Mouse (Mus musculus): Measurements from ENCODE around the gene Cep104. TPM values are rescaled to one million over a fixed set of nuclear protein-coding genes. Genes with fewer than 3 reads are reported as not detected.

The Cep104 gene
- total RNA-seq, 2 experiments from 2014 or later: 15.7 to 15.9 TPM

DNA sequence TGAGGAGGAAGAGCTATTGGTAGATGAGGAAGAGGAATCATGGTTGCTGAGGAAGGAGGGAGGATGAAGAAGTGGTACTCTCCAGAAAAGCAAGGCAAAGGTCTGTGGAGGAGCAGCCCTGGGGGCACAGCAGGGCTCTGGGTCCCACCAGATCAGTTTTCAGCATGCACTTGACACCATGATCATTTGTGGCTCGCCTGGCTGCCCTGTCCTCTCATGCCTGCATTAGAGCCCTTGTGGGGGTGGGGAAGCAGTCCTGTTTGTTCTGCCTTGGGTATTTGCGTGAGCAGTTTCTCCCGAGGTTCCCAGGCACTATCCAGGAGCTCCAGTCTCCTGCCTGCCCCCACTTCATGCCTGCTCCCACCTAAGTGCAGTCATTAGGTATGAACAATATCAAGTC is 62.1 kb downstream of the Cep104 start:
- no peak for DNase-seq (ENCODE audit: low spot score in 2 of 2)

DNA sequence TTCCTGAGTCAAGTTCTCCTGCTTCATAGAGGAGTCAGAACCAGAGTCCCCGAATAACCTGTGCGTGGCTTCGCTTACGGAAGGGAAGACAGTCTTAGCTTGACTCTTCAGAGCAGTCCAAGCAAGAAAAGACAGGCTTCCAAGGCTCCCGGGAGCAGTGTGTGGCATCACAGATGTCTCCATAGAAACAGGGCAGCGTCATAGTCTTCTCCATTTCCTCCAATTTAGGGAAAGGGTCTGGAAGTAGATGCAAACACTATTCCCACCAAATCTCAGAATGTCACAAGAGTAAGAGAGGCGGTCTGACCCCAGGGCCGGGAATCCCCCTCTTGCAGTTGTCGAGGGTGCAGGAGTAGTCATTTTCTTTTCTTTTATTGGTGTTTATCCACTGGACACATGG is 67.6 kb downstream of the Cep104 start, which contains the start of gene Ccdc27:
Gene Ccdc27 (minus strand): TSS at position 101 of the 400 bp plus-strand sequence.
- no peak for DNase-seq (ENCODE audit: low spot score in 2 of 2)

GRCm38 (mm10) chr4:154045837-154046236 is 70.8 kb downstream of the Cep104 start:
- no peak for DNase-seq (ENCODE audit: low spot score in 2 of 2)

DNA sequence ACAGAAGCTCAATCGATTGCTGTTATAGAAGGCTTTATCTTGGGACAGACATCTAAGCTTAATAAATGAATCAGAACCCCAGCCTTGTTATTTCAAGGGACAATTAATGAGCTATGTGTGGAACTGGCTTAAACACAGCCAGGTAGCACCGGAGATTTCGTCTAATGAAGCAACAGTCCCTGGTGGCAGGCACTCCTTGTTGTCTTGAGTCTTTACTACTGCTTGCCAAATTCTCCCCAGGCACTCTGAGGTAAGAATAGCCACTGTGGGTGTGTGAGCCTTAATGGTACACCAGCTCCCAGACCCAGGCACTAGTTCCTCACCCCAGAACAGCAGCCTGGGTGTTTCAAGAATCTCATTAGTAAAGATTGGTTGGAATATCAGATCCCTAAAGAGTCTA is 76.4 kb downstream of the Cep104 start:
- DNase-seq (ENCODE audit: low spot score in 2 of 2): no peak

- DNase-seq (ENCODE audit: low spot score in 2 of 2): no peak
Measured at GRCm38 (mm10) chr4:154053065-154053464, 78.1 kb downstream of the Cep104 start.

- no peak for DNase-seq (ENCODE audit: low spot score in 2 of 2)
Measured at GRCm38 (mm10) chr4:154055482-154055881, 80.5 kb downstream of the Cep104 start.

- no peak for DNase-seq (ENCODE audit: low spot score in 2 of 2)
Measured at GRCm38 (mm10) chr4:154056046-154056445, 81.1 kb downstream of the Cep104 start.

DNA sequence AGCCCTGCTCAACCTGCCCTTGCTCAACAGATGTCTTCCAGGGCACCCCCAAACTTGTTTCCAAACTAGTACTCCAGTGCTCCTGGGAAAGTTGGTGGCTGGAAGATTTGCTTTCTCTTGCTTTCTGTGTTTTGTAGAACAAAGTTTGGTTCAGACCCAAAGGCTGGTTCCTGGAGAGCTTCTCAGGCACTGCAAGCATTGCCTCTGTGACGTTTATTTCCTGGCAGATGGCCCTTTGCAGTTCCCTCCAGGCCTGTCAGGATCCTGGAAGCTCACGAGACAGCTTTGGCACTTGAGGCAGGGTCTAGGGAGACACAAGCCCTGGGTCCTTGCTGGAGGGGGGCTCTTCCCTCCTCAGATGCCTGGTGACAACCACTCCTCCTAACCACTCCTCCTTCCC is 81.7 kb downstream of the Cep104 start:
- DNase-seq (ENCODE audit: low spot score in 2 of 2): no peak

DNA sequence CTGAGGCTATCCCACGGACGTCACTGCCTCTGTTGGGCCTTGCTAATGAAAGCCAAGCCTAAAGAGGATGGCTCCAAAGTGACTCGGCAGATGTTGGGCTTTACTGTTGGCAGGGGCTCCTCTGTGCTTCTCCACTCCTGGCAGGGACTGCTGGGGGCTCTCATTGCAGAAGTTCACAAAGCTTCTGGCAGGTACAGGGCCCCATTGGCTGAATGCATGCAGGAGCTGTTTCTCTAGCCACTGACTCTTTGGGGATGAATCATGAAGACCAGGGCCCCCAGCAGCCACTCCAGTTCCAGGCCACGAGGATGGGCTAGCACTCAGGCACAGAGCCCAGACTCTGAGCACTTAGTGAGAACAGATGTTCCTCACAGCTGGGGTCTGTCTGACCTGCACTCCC is 82.7 kb downstream of the Cep104 start:
- peak in 1 of 2 experiments; percentile 57 for DNase-seq (ENCODE audit: low spot score in 2 of 2)

Other genes starting within 250 kb of the Cep104 start
- gene A430005L14Rik, start 18.0 kb upstream of the Cep104 start, total RNA-seq (2021): 10 to 100 TPM; 14.3 to 16.7 TPM
- 1 to 10 TPM; 5.8 to 7.9 TPM for gene Dffb, start 68 bp upstream of the Cep104 start, total RNA-seq (2021)
- 10 to 100 TPM; 38.6 to 40.1 TPM for gene Lrrc47, start 36.5 kb downstream of the Cep104 start, total RNA-seq (2021)
- gene Smim1, start 51.0 kb downstream of the Cep104 start, total RNA-seq (2021): 10 to 100 TPM; 27.2 to 37.8 TPM
- not detected for gene Ccdc27, start 67.5 kb downstream of the Cep104 start, total RNA-seq (2021)
- gene Trp73, start 165.0 kb downstream of the Cep104 start, total RNA-seq (2021): under 1 TPM in 1 of 2 experiments, not detected in 1; 0.23 TPM
- 10 to 100 TPM; 15.4 to 20.5 TPM for gene Wrap73, start 167.2 kb downstream of the Cep104 start, total RNA-seq (2021)
- 10 to 100 TPM; 81.6 to 88.5 TPM for gene Tprgl, start 185.5 kb downstream of the Cep104 start, total RNA-seq (2021)
- 10 to 100 TPM; 11.3 to 11.6 TPM for gene Megf6, start 195.5 kb downstream of the Cep104 start, total RNA-seq (2021)